Mouse (Mus musculus): ENCODE results near the gene Ltbp1.

DNA sequence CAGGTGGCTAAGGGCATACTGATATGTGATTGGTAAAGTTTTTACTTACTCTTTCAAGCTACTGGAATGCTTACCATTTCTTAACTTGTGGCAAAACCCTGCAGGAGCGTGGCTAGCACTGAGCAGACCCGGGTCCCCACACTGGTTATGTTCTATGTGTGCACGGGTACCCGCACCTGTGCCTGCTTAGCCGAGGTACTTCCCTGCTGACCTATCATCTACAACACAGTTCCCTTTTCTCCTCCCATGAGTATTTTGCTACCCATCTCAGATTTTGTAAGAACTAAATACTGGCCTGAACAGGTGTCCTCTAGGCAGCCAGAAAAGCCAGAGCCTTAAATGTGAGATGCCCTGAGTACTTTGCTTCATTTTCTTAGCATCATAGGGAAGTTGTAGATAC, 247.2 kb downstream of the Ltbp1 start:
- TF ChIP-seq CTCF (IDR thresholded peaks at IDR 0.05; ENCODE audit: control insufficient read depth, insufficient read depth, low read length) (no peak), POLR2A (IDR thresholded peaks at IDR 0.05; ENCODE audit: borderline replicate concordance, control insufficient read depth, low read depth, low read length) (no peak)
